Mouse (Mus musculus) erythroblast, embryonic 14.5 days (primary cell): ENCODE results near the gene Nup210.

Source experiments
- GATA1 ChIP-seq: IDR thresholded peaks from 2 replicates; pipeline ENCODE4 v1.6.1; 2012; ENCODE audit warnings: low read length, inconsistent platforms, mixed read lengths
- TAL1 ChIP-seq: IDR thresholded peaks from 3 replicates; pipeline ENCODE4 v1.6.1; 2012; ENCODE audit warnings: low read length, inconsistent platforms, mixed read lengths

- TF ChIP-seq GATA1 = no peak
- no peak for TF ChIP-seq TAL1
Observed at GRCm38 (mm10) chr6:91068511-91068910, 48.1 kb downstream of the Nup210 start.
